Mouse (Mus musculus): ENCODE measurements at regions not wholly inside any gene's neighbourhood (a gene's known extent, or its start where the extent isn't known, plus 50 kb on each side); places are given as distances from the start of the nearest gene placed in this dataset.
"Not testable (repeated sequence)": the region's sequence is repeated elsewhere in the genome, so short reads cannot be mapped to it uniquely, and the experiment has no call there.

GRCm38 (mm10) chr13:80709531-80710306 is 173.5 kb upstream of the Arrdc3 start:
- TF ChIP-seq CTCF (IDR thresholded peaks at IDR 0.05), result no peak
- no peaks in the 10 kb centered on the region for H3K4me1 ChIP-seq (ENCODE audit: insufficient read depth, low read length)
- 0 out of 2 replicates have a peak, but pooled peaks have one; percentile 20 for ATAC-seq (ENCODE audit: low FRiP score)

GRCm38 (mm10) chr13:80719313-80719712 is 163.9 kb upstream of the Arrdc3 start:
- Histone ChIP-seq H3K27me3 (ENCODE audit: insufficient read depth, low read length) (no peaks in the 10 kb centered on the region), H3K9me3 (ENCODE audit: low read length) (no peaks in the 10 kb centered on the region), H3K4me1 (ENCODE audit: insufficient read depth, low read length) (no peaks in the 10 kb centered on the region), H3K4me3 (ENCODE audit: low read depth, low read length) (no peak overlapping the region), H3K4me2 (ENCODE audit: low read depth, low read length, poor library complexity, severe bottlenecking) (no peak overlapping the region), H3K36me3 (ENCODE audit: insufficient read depth, low read length) (no peaks in the 10 kb centered on the region), H3K27ac (ENCODE audit: low read depth, low read length) (no peak overlapping the region), H3K9ac (replicated peaks; ENCODE audit: low read length, poor library complexity, severe bottlenecking) (no peak overlapping the region)
- TF ChIP-seq CTCF (IDR thresholded peaks at IDR 0.05), result no peak
- no peak for DNase-seq (ENCODE audit: low spot score)
- WGBS, result 83% methylated on average over 3 of the region's 3 CpGs
- ATAC-seq (ENCODE audit: low FRiP score), result no peak

More at GRCm38 (mm10) chr13:80709531-80710306, 173.5 kb upstream of the Arrdc3 start:
- Histone ChIP-seq H3K9me3 (ENCODE audit: low read length) (no peaks in the 10 kb centered on the region), H3K9ac (replicated peaks; ENCODE audit: low read length, poor library complexity, severe bottlenecking) (no peak overlapping the region), H3K36me3 (ENCODE audit: insufficient read depth, low read length) (no peaks in the 10 kb centered on the region), H3K4me3 (ENCODE audit: low read depth, low read length) (no peak overlapping the region), H3K27ac (ENCODE audit: low read depth, low read length) (no peak overlapping the region), H3K4me2 (ENCODE audit: low read depth, low read length, poor library complexity, severe bottlenecking) (no peak overlapping the region), H3K27me3 (ENCODE audit: insufficient read depth, low read length) (no peaks in the 10 kb centered on the region)
- 43% methylated on average over 9 of the region's 9 CpGs for WGBS
- DNase-seq (ENCODE audit: low spot score), result peak; percentile 55

- no peaks in the 10 kb centered on the region for H3K36me3 ChIP-seq (ENCODE audit: insufficient read depth, low read length)
- no peaks in the 10 kb centered on the region for H3K9me3 ChIP-seq (ENCODE audit: low read length)
- TF ChIP-seq CTCF (IDR thresholded peaks at IDR 0.05), result no peak
- no peaks in the 10 kb centered on the region for H3K4me1 ChIP-seq (ENCODE audit: insufficient read depth, low read length)
- H3K27me3 ChIP-seq (ENCODE audit: insufficient read depth, low read length), result no peaks in the 10 kb centered on the region
- H3K4me3 ChIP-seq (ENCODE audit: low read depth, low read length), result no peak overlapping the region
- H3K4me2 ChIP-seq (ENCODE audit: low read depth, low read length, poor library complexity, severe bottlenecking), result no peak overlapping the region
- ATAC-seq (ENCODE audit: low FRiP score) (no peak), DNase-seq (ENCODE audit: low spot score) (no peak)
- no peak overlapping the region for H3K9ac ChIP-seq (replicated peaks; ENCODE audit: low read length, poor library complexity, severe bottlenecking)
- H3K27ac ChIP-seq (ENCODE audit: low read depth, low read length), result no peak overlapping the region
- WGBS, result 33% methylated on average over 4 of the region's 4 CpGs
Measured at GRCm38 (mm10) chr13:80723215-80724006, 159.8 kb upstream of the Arrdc3 start.

- DNase-seq (ENCODE audit: low spot score) (no peak), ATAC-seq (ENCODE audit: low FRiP score) (no peak)
- H3K9ac ChIP-seq (replicated peaks; ENCODE audit: low read length, poor library complexity, severe bottlenecking), result no peak overlapping the region
- no peak for TF ChIP-seq CTCF (IDR thresholded peaks at IDR 0.05)
- H3K36me3 ChIP-seq (ENCODE audit: insufficient read depth, low read length), result no peaks in the 10 kb centered on the region
- no peaks in the 10 kb centered on the region for H3K27me3 ChIP-seq (ENCODE audit: insufficient read depth, low read length)
- H3K4me1 ChIP-seq (ENCODE audit: insufficient read depth, low read length), result no peaks in the 10 kb centered on the region
- H3K4me3 ChIP-seq (ENCODE audit: low read depth, low read length), result no peak overlapping the region
- WGBS, result 93% methylated on average over 5 of the region's 5 CpGs
- no peak overlapping the region for H3K27ac ChIP-seq (ENCODE audit: low read depth, low read length)
- H3K4me2 ChIP-seq (ENCODE audit: low read depth, low read length, poor library complexity, severe bottlenecking), result no peak overlapping the region
- no peaks in the 10 kb centered on the region for H3K9me3 ChIP-seq (ENCODE audit: low read length)
Measured at GRCm38 (mm10) chr13:80729202-80729601, 154.0 kb upstream of the Arrdc3 start.

GRCm38 (mm10) chr13:80745991-80746390 is 137.2 kb upstream of the Arrdc3 start:
- ATAC-seq (ENCODE audit: low FRiP score) (no peak), DNase-seq (ENCODE audit: low spot score) (no peak)
- 81% methylated on average over 2 of the region's 2 CpGs for WGBS
- H3K4me2 ChIP-seq (ENCODE audit: low read depth, low read length, poor library complexity, severe bottlenecking), result no peak overlapping the region
- no peaks in the 10 kb centered on the region for H3K36me3 ChIP-seq (ENCODE audit: insufficient read depth, low read length)
- no peaks in the 10 kb centered on the region for H3K27me3 ChIP-seq (ENCODE audit: insufficient read depth, low read length)
- TF ChIP-seq CTCF (IDR thresholded peaks at IDR 0.05), result no peak
- no peak overlapping the region for H3K9ac ChIP-seq (replicated peaks; ENCODE audit: low read length, poor library complexity, severe bottlenecking)
- H3K27ac ChIP-seq (ENCODE audit: low read depth, low read length), result no peak overlapping the region
- H3K4me3 ChIP-seq (ENCODE audit: low read depth, low read length), result no peak overlapping the region
- no peaks in the 10 kb centered on the region for H3K9me3 ChIP-seq (ENCODE audit: low read length)
- H3K4me1 ChIP-seq (ENCODE audit: insufficient read depth, low read length), result no peaks in the 10 kb centered on the region

GRCm38 (mm10) chr13:80747022-80747421 is 136.2 kb upstream of the Arrdc3 start:
- not testable (repeated sequence) for H3K36me3 ChIP-seq (ENCODE audit: insufficient read depth, low read length); H3K4me1 ChIP-seq (ENCODE audit: insufficient read depth, low read length); H3K9me3 ChIP-seq (ENCODE audit: low read length); H3K4me2 ChIP-seq (ENCODE audit: low read depth, low read length, poor library complexity, severe bottlenecking); H3K4me3 ChIP-seq (ENCODE audit: low read depth, low read length); H3K27ac ChIP-seq (ENCODE audit: low read depth, low read length); H3K27me3 ChIP-seq (ENCODE audit: insufficient read depth, low read length); H3K9ac ChIP-seq (replicated peaks; ENCODE audit: low read length, poor library complexity, severe bottlenecking)
- ATAC-seq (ENCODE audit: low FRiP score) (peak; percentile 75), DNase-seq (ENCODE audit: low spot score) (peak; percentile 86)
- 42% methylated on average over 6 of the region's 6 CpGs for WGBS
- peak; percentile 82 for TF ChIP-seq CTCF (IDR thresholded peaks at IDR 0.05)

Measured in midbrain, postnatal 0 days (tissue).